Mouse (Mus musculus) midbrain, postnatal 0 days (tissue): ENCODE results near the gene Rhbdf1. TPM values are rescaled to one million over a fixed set of nuclear protein-coding genes. Genes with fewer than 3 reads are reported as not detected.

ENCODE experiments used
- ATAC-seq: fragments of 200-750 bp; cut with Nextera tagmentation; 2 replicates; pipeline ENCODE4 v1.8.0; 2017; ENCODE audit warnings: moderate number of reproducible peaks, mild to moderate bottlenecking, moderate TSS enrichment, moderate library complexity; ENCODE audit not compliant: low FRiP score
- DNase-seq: peaks from one replicate; pipeline ENCODE4 v3.0.0-alpha.2; 2015; ENCODE audit warnings: low spot score
- H3K27ac ChIP-seq: fragments of 300-500 bp; sonication (generic); 2 replicates; pipeline ENCODE4 v1.5.1; 2014; ENCODE audit warnings: low read depth, mild to moderate bottlenecking, low read length, mixed read lengths
- H3K27me3 ChIP-seq: fragments of 300-500 bp; sonication (generic); 2 replicates; pipeline ENCODE4 v1.6.1; 2014; ENCODE audit warnings: low read length, control low read depth, mixed read lengths; ENCODE audit not compliant: insufficient read depth
- H3K36me3 ChIP-seq: fragments of 300-500 bp; sonication (generic); 2 replicates; pipeline ENCODE4 v1.6.1; 2014; ENCODE audit warnings: low read length, control low read depth, mixed read lengths; ENCODE audit not compliant: insufficient read depth
- H3K4me1 ChIP-seq: fragments of 300-500 bp; sonication (generic); 2 replicates; pipeline ENCODE4 v1.6.1; 2014; ENCODE audit warnings: mild to moderate bottlenecking, control low read depth, antibody characterized with exemption, low read length, mixed read lengths; ENCODE audit not compliant: insufficient read depth
- H3K4me2 ChIP-seq: fragments of 300-500 bp; sonication (generic); 2 replicates; pipeline ENCODE4 v1.6.1; 2014; ENCODE audit warnings: low read depth, mild to moderate bottlenecking, low read length, mixed read lengths; ENCODE audit not compliant: poor library complexity, severe bottlenecking
- H3K4me3 ChIP-seq: fragments of 300-500 bp; sonication (generic); 2 replicates; pipeline ENCODE4 v1.5.1; 2014; ENCODE audit warnings: low read depth, mild to moderate bottlenecking, low read length, moderate library complexity
- H3K9ac ChIP-seq: fragments of 300-500 bp; sonication (generic); replicated peaks from 2 replicates; pipeline ENCODE4 v1.6.1; 2014; ENCODE audit warnings: mild to moderate bottlenecking, low read length, moderate library complexity, mixed read lengths; ENCODE audit not compliant: poor library complexity, severe bottlenecking
- H3K9me3 ChIP-seq: fragments of 300-500 bp; sonication (generic); 2 replicates; pipeline ENCODE4 v1.6.1; 2016; ENCODE audit warnings: low read length, control low read depth
- CTCF ChIP-seq: IDR thresholded peaks from 2 replicates; pipeline ENCODE4 v1.5.1; 2016; ENCODE audit warnings: antibody characterized with exemption, mild to moderate bottlenecking
- WGBS: fragments of 180-500 bp; shearing (Covaris S2); extraction: QIAGEN DNeasy Blood & Tissue Kit; methylation state at CpG from one replicate; pipeline ENCODE4 v1.1.7; 2014; 5-methylcytosine and 5-hydroxymethylcytosine counted together
- polyA plus RNA-seq: library from polyadenylated mRNA; unstranded; fragments of >200 nt; fragmentation: Nextera tagmentation; extraction: Ambion mirVana; gene quantifications from 2 replicates; pipeline ENCODE4 v1.2.1, GENCODE M21; 2015
- total RNA-seq: library from RNA; depleted of rRNA; stranded (reverse); fragments of >200 nt; gene quantifications from 2 replicates; pipeline ENCODE4 v1.2.3, GENCODE M21; 2014

Gene Rhbdf1
- total and polyA plus RNA-seq, 2 experiments from 2014 or later = 17.6 to 55.6 TPM

GRCm38 (mm10) chr11:32266194-32266593 lies 44.1 kb upstream of the Rhbdf1 start:
- ATAC-seq (no peak), DNase-seq (no peak)
- Histone ChIP-seq H3K4me3 (no peak overlapping the region), H3K4me2 (no peak overlapping the region), H3K36me3 (peaks cover 7% of the 10 kb centered on the region), H3K27me3 (no peaks in the 10 kb centered on the region), H3K9me3 (no peaks in the 10 kb centered on the region), H3K4me1 (no peaks in the 10 kb centered on the region), H3K9ac (no peak overlapping the region), H3K27ac (no peak overlapping the region)
- 91% methylated on average over 6 of the region's 6 CpGs for WGBS
- no peak for TF ChIP-seq CTCF

- TF ChIP-seq CTCF = no peak
- DNase-seq (no peak), ATAC-seq (no peak)
- peaks cover 14% of the 10 kb centered on the region for H3K36me3 ChIP-seq
- no peak overlapping the region for H3K4me3 ChIP-seq
- H3K27ac ChIP-seq = no peak overlapping the region
- no peaks in the 10 kb centered on the region for H3K9me3 ChIP-seq
- no peak overlapping the region for H3K4me2 ChIP-seq
- H3K4me1 ChIP-seq = no peaks in the 10 kb centered on the region
- no peaks in the 10 kb centered on the region for H3K27me3 ChIP-seq
- no peak overlapping the region for H3K9ac ChIP-seq
- WGBS = 94% methylated on average over 3 of the region's 3 CpGs
Observed at GRCm38 (mm10) chr11:32265117-32265738, 43.1 kb upstream of the Rhbdf1 start.

DNA sequence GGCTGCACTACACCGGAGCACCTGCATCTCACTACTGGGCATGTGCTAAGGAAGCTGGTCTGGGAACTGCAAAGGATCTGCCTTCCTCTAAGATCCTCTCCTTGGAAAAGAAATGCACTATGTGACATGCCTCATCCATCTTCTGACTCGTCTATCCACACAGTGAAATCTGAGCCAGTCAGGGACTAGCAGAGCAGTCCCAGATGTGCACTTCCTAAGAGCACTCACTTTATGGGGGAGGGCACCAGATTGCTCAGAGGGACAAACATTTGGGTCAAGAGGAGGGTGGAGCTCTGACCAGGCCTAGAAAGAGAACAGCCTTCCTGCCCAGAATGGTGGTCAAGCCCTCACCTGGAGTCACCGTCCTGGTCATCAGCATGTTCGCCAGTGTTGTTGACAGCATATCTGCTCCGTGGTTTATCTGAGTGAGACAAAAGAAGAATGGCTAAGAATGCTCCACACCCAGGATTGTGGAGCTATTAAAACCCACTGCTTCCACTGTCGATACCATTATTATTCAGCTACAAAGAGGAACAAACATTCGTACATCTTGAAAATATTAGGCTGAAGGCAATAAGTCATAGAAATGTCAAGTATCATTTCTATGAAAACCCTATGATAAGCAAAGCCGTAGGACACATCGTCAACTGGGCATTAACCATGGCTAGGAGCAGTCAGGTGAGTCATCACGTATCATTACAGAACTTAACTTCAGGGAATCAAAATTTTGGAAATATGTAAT lies 40.7 kb upstream of the Rhbdf1 start:
- ATAC-seq (no peak), DNase-seq (no peak)
- H3K4me2 ChIP-seq = no peak overlapping the region
- H3K9ac ChIP-seq = no peak overlapping the region
- TF ChIP-seq CTCF = no peak
- no peak overlapping the region for H3K4me3 ChIP-seq
- no peaks in the 10 kb centered on the region for H3K27me3 ChIP-seq
- H3K27ac ChIP-seq = no peak overlapping the region
- H3K9me3 ChIP-seq = no peaks in the 10 kb centered on the region
- WGBS = 94% methylated on average over 10 of the region's 10 CpGs
- H3K4me1 ChIP-seq = no peaks in the 10 kb centered on the region
- H3K36me3 ChIP-seq = peaks cover 17% of the 10 kb centered on the region

DNA sequence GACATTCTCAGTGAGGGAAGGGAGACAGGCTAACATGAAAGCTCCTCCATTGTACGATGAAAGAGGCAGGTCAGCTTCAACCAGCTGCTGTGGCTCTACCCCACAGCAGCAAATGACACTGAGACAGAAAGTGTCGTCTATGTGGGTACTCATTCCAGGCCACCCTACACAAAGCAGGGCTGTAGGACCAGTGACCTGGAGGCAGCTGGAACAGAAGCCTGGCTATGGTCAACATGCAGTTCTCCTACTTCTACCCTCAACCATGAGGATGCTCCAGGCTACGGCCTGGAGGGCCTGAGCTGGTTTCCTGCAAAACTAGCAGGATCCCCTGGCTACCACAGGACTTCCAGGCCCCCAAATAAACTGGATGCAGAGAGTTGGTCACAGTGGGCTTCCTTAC lies 34.5 kb upstream of the Rhbdf1 start:
- H3K4me2 ChIP-seq = no peak overlapping the region
- TF ChIP-seq CTCF = no peak

DNA sequence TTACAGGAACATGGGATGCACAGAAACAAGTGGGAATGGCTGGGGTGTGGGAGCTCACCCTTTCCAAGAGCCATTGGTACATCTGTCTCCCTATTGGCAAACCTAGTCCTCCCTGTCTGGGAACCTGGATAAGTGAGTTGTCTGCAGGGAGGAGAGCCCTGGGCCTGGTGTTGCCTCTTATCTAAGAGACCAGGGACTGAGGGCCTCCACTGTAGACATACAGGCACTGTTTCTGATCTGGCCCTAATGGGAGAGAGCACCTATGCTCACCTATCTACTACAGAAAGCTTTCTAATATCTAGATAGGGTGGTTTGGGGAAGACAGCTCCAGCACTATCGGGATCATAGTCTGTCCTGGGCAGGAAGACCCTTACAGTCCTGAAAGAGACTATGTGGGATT lies 34.0 kb upstream of the Rhbdf1 start:
- peaks cover 10% of the 10 kb centered on the region for H3K36me3 ChIP-seq
- H3K9ac ChIP-seq = no peak overlapping the region
- no peak overlapping the region for H3K4me2 ChIP-seq
- no peak for TF ChIP-seq CTCF
- no peak for DNase-seq
- H3K4me1 ChIP-seq = no peaks in the 10 kb centered on the region
- no peak overlapping the region for H3K27ac ChIP-seq
- 95% methylated on average over 1 of the region's 1 CpGs for WGBS
- ATAC-seq = no peak
- H3K27me3 ChIP-seq = no peaks in the 10 kb centered on the region
- H3K9me3 ChIP-seq = no peaks in the 10 kb centered on the region
- no peak overlapping the region for H3K4me3 ChIP-seq

More for the DNA sequence above, 34.5 kb upstream of the Rhbdf1 start:
- H3K9ac ChIP-seq = no peak overlapping the region
- H3K27ac ChIP-seq = no peak overlapping the region
- WGBS = 95% methylated on average over 3 of the region's 3 CpGs
- no peaks in the 10 kb centered on the region for H3K9me3 ChIP-seq
- H3K36me3 ChIP-seq = peaks cover 10% of the 10 kb centered on the region
- H3K4me3 ChIP-seq = no peak overlapping the region
- no peaks in the 10 kb centered on the region for H3K27me3 ChIP-seq
- no peaks in the 10 kb centered on the region for H3K4me1 ChIP-seq
- ATAC-seq = no peak
- no peak for DNase-seq

DNA sequence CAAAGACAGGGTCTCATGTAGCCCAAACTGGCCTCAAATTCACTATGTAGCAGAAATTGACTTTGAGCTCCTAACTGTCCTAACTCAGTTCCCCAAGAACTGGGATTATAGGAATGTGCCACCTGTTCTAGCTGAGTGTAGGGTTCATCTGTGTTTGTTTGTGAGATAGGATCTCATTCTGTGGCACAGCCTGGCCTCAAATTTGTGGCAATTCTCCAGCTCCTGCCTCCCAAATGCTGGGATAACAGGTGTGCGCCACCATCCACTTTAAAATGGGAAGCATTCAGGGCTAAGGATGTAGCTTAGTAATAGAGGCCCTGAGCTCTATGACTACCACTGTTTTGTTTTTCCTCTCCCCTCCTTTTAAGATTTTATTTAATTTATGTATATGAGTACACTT lies 31.0 kb upstream of the Rhbdf1 start:
- H3K4me3 ChIP-seq = no peak overlapping the region
- H3K36me3 ChIP-seq = peaks cover 16% of the 10 kb centered on the region
- no peaks in the 10 kb centered on the region for H3K4me1 ChIP-seq
- H3K4me2 ChIP-seq = no peak overlapping the region
- no peak overlapping the region for H3K9ac ChIP-seq
- no peaks in the 10 kb centered on the region for H3K27me3 ChIP-seq
- no peak for ATAC-seq
- DNase-seq = no peak
- no peak for TF ChIP-seq CTCF
- 95% methylated on average over 1 of the region's 1 CpGs for WGBS
- no peaks in the 10 kb centered on the region for H3K9me3 ChIP-seq
- no peak overlapping the region for H3K27ac ChIP-seq
